Mouse (Mus musculus) cerebral cortex, adult 2 months (tissue): ENCODE measurements around the gene Sgta.

Source experiments
- WGBS: fragments of 180-500 bp; shearing (Covaris S2); methylation state at CpG from one replicate; pipeline ENCODE4 v1.1.7; 2018; 5-methylcytosine and 5-hydroxymethylcytosine counted together

Sgta gene

GRCm38 (mm10) chr10:81018326-81018725 is 41.7 kb downstream of the Sgta start:
- WGBS = 41% methylated on average over 10 of the region's 10 CpGs

GRCm38 (mm10) chr10:81016645-81017044 is 43.3 kb downstream of the Sgta start:
- 14% methylated on average over 7 of the region's 7 CpGs for WGBS

GRCm38 (mm10) chr10:81015666-81016065 is 44.3 kb downstream of the Sgta start:
- 90% methylated on average over 2 of the region's 2 CpGs for WGBS

GRCm38 (mm10) chr10:81014393-81015384 is 45.3 kb downstream of the Sgta start, which contains the start of gene Gng7:
Gene Gng7 (minus strand): TSS chr10:81014945.
- WGBS = 9% methylated on average over 31 of the region's 31 CpGs

- 35% methylated on average over 6 of the region's 6 CpGs for WGBS
Measured at GRCm38 (mm10) chr10:81010851-81011250, 49.1 kb downstream of the Sgta start.

- 52% methylated on average over 7 of the region's 7 CpGs for WGBS
Measured at GRCm38 (mm10) chr10:81007240-81007639, 52.7 kb downstream of the Sgta start.

GRCm38 (mm10) chr10:81006005-81006677 is 53.8 kb downstream of the Sgta start:
- 38% methylated on average over 7 of the region's 7 CpGs for WGBS

- 23% methylated on average over 10 of the region's 10 CpGs for WGBS
Measured at GRCm38 (mm10) chr10:81001161-81001560, 58.8 kb downstream of the Sgta start.

GRCm38 (mm10) chr10:81000197-81001062 is 59.6 kb downstream of the Sgta start:
- WGBS = 43% methylated on average over 28 of the region's 28 CpGs

GRCm38 (mm10) chr10:80999362-81000196 is 60.4 kb downstream of the Sgta start:
- whole genome bisulfite sequencing = 19% methylated on average over 37 of the region's 37 CpGs

GRCm38 (mm10) chr10:80998778-80999177 is 61.2 kb downstream of the Sgta start:
- WGBS = 6% methylated on average over 12 of the region's 12 CpGs

- WGBS = 16% methylated on average over 14 of the region's 14 CpGs
Measured at GRCm38 (mm10) chr10:80998021-80998420, 62.0 kb downstream of the Sgta start.

GRCm38 (mm10) chr10:80997332-80997731 is 62.6 kb downstream of the Sgta start:
- WGBS = 80% methylated on average over 8 of the region's 8 CpGs

GRCm38 (mm10) chr10:80996501-80996900 is 63.5 kb downstream of the Sgta start:
- WGBS = 95% methylated on average over 8 of the region's 8 CpGs

- WGBS = 11% methylated on average over 21 of the region's 21 CpGs
Measured at GRCm38 (mm10) chr10:80995091-80995632, 64.8 kb downstream of the Sgta start.

- WGBS = 37% methylated on average over 4 of the region's 4 CpGs
Measured at GRCm38 (mm10) chr10:80994621-80995020, 65.4 kb downstream of the Sgta start.
